8 mouse cellular contexts compared by ENCODE assay signal in genomic region chr8:102553348-102553935, GRCm38 (mm10).
DNase-seq lines count a peak whose midpoint lies in the region; ATAC-seq and TF ChIP-seq lines count a peak whose summit lies in the region.

No protein-coding gene starts in this region.

- no peak for DNase-seq in heart, adult 2 months
- DNase-seq in NIH3T3 (ENCODE audit: low read depth) = peak; percentile 84
- peak; percentile 17 to 56 for DNase-seq in frontal cortex, postnatal 36 days (ENCODE audit: low spot score in 2 of 2)
- peak; percentile 32 to 56 for DNase-seq in left cerebral cortex, adult 9 months (ENCODE audit: low spot score in 2 of 2)
- DNase-seq in telencephalon, adult 2 months (ENCODE audit: low read depth, low spot score) = peak; percentile 77
- no peak for DNase-seq in urinary bladder, postnatal 36 days (ENCODE audit: low spot score in 2 of 2)
- no peak for DNase-seq in lung, postnatal 25 days (ENCODE audit: low spot score)

- no peak overlapping the region for H3K9ac ChIP-seq in heart, embryonic 13.5 days
- H3K9ac ChIP-seq in heart, adult 2 months (ENCODE audit: low read depth, low read length) = no peak overlapping the region

- peak overlapping the region; percentile 27 for H3K4me2 ChIP-seq in heart, embryonic 13.5 days

- no peak for TF ChIP-seq POLR2A in heart, adult 2 months (IDR thresholded peaks at IDR 0.05; ENCODE audit: insufficient read depth, low read depth, low read length)

- no peak for TF ChIP-seq EP300 in heart, adult 2 months (IDR thresholded peaks at IDR 0.05; ENCODE audit: insufficient read depth, low read depth, low read length)

- H3K27me3 ChIP-seq in heart, embryonic 13.5 days (replicated peaks) = no peaks in the 10 kb centered on the region
- H3K27me3 ChIP-seq in heart, adult 2 months (ENCODE audit: control insufficient read depth, insufficient read depth, low read length) = no peaks in the 10 kb centered on the region

- 18% methylated on average over 9 of the region's 9 CpGs for WGBS in heart, embryonic 13.5 days
- WGBS in heart, adult 2 months = 13% methylated on average over 9 of the region's 9 CpGs

- H3K79me2 ChIP-seq in heart, adult 2 months (replicated peaks; ENCODE audit: control insufficient read depth, insufficient read depth, low read length) = no peaks in the 10 kb centered on the region

- intact Hi-C loops in heart, adult 2 months (cut with DNase I) = no loop called here

- H3K36me3 ChIP-seq in heart, embryonic 13.5 days = no peaks in the 10 kb centered on the region
- no peaks in the 10 kb centered on the region for H3K36me3 ChIP-seq in heart, adult 2 months (ENCODE audit: control insufficient read depth, insufficient read depth, low read length)

- peak overlapping the region; percentile 84 for H3K27ac ChIP-seq in heart, embryonic 13.5 days (replicated peaks)
- no peak overlapping the region for H3K27ac ChIP-seq in heart, adult 2 months

- H3K4me1 ChIP-seq in heart, embryonic 13.5 days = peaks cover 18% of the 10 kb centered on the region
- H3K4me1 ChIP-seq in heart, adult 2 months (ENCODE audit: control insufficient read depth, insufficient read depth, low read length) = no peaks in the 10 kb centered on the region

- no peak for TF ChIP-seq CTCF in heart, adult 2 months (IDR thresholded peaks at IDR 0.05)

- H3K9me3 ChIP-seq in heart, embryonic 13.5 days = no peaks in the 10 kb centered on the region

- no peak overlapping the region for H3K4me3 ChIP-seq in heart, embryonic 13.5 days
- H3K4me3 ChIP-seq in heart, adult 2 months = no peak overlapping the region

- no peak for ATAC-seq in heart, embryonic 13.5 days (ENCODE audit: extremely low read depth, insufficient number of reproducible peaks, low FRiP score, low TSS enrichment)

Comparison
In these comparisons a context has a peak if more than half of its experiments do, and no peak if none do; other contexts are left out.
1. DNase-seq: peak in NIH3T3 (single experiment), frontal cortex, postnatal 36 days (2 of 2), left cerebral cortex, adult 9 months (2 of 2) and telencephalon, adult 2 months (single experiment); none in heart, adult 2 months (0 of 2), urinary bladder, postnatal 36 days (0 of 2) and lung, postnatal 25 days (single experiment).